ENCODE assay signal across 18 mouse cellular contexts in genomic region chr15:79143316-79143715, GRCm38 (mm10). TPM values are rescaled to one million over a fixed set of nuclear protein-coding genes. Genes with fewer than 3 reads are reported as not detected.
A peak's percentile ranks its signal among the peaks of the same experiment; 100 is the strongest.
DNase-seq lines count a peak whose midpoint lies in the region; ATAC-seq and TF ChIP-seq lines count a peak whose summit lies in the region.
"Had no signal": no experiment of that assay in that cellular context is flagged by ENCODE, and none has a peak within 500 bp of the region (broad histone marks: within the 10 kb centered on the region; RNA-seq: fewer than 3 reads in every experiment).

No protein-coding gene starts in this region.

- TF ChIP-seq CTCF in G1E (IDR thresholded peaks at IDR 0.05; ENCODE audit: low read depth, low read length): no peak

- H3K27me3 ChIP-seq in megakaryocyte, embryonic 14.5 days (replicated peaks): no peaks in the 10 kb centered on the region
- H3K27me3 ChIP-seq in G1E (ENCODE audit: insufficient read depth, low read length): no peaks in the 10 kb centered on the region
- no peaks in the 10 kb centered on the region for H3K27me3 ChIP-seq in embryonic facial prominence, embryonic 15.5 days
- H3K27me3 ChIP-seq: forebrain, embryonic 13.5 days; heart, embryonic 12.5 days; hindbrain, embryonic 15.5 days had no signal

- H3K9ac ChIP-seq in embryonic facial prominence, embryonic 15.5 days: no peak overlapping the region
- H3K9ac ChIP-seq: forebrain, embryonic 13.5 days; forebrain, postnatal 0 days; heart, embryonic 12.5 days; hindbrain, embryonic 15.5 days had no signal

- peak overlapping the region; percentile 31; the same call in 1 of the 2 replicates for H3K27ac ChIP-seq in embryonic facial prominence, embryonic 15.5 days (replicated peaks)
- H3K27ac ChIP-seq: forebrain, embryonic 13.5 days; heart, adult 2 months; hindbrain, embryonic 15.5 days had no signal

- whole genome bisulfite sequencing in embryonic facial prominence, embryonic 15.5 days: 73% methylated on average over 12 of the region's 12 CpGs

- H3K9me3 ChIP-seq in megakaryocyte, embryonic 14.5 days: peaks cover 3% of the 10 kb centered on the region; the same call in 1 of the 2 replicates
- H3K9me3 ChIP-seq in G1E (replicated peaks): no peaks in the 10 kb centered on the region
- H3K9me3 ChIP-seq in embryonic facial prominence, embryonic 15.5 days (replicated peaks): no peaks in the 10 kb centered on the region
- H3K9me3 ChIP-seq: forebrain, embryonic 13.5 days; heart, embryonic 12.5 days; hindbrain, embryonic 15.5 days had no signal

- no peak overlapping the region for H3K4me2 ChIP-seq in embryonic facial prominence, embryonic 15.5 days (replicated peaks)
- H3K4me2 ChIP-seq: heart, embryonic 12.5 days had no signal

- no peak for DNase-seq in G1E (ENCODE audit: low spot score)
- DNase-seq in cerebellum, postnatal 25 days: no peak
- DNase-seq in ovary, adult 18-20 months (ENCODE audit: low spot score): no peak
- DNase-seq: adrenal gland, postnatal 10 days; cerebellum, adult 11-12 months; cerebellum, adult 9-11 months; forebrain, postnatal 0 days; gastrocnemius, postnatal 14 days; heart, adult 2 months; heart, postnatal 36 days had no signal

- H3K4me1 ChIP-seq in megakaryocyte, embryonic 14.5 days: peaks cover 38% of the 10 kb centered on the region
- peaks cover 40% of the 10 kb centered on the region for H3K4me1 ChIP-seq in G1E (ENCODE audit: insufficient read depth, low read depth, low read length)
- H3K4me1 ChIP-seq in embryonic facial prominence, embryonic 15.5 days: peaks cover 29% of the 10 kb centered on the region

- ATAC-seq in megakaryocyte, adult 5-6 weeks (ENCODE audit: poor library complexity, severe bottlenecking): no peak
- no peak for ATAC-seq in G1E (ENCODE audit: extremely low read depth, insufficient number of reproducible peaks, low FRiP score, poor library complexity, severe bottlenecking)
- no peak for ATAC-seq in embryonic facial prominence, embryonic 15.5 days (ENCODE audit: insufficient number of reproducible peaks, low FRiP score, low TSS enrichment, low read depth)
- ATAC-seq in cerebellum, adult (ENCODE audit: insufficient number of reproducible peaks, low FRiP score, low TSS enrichment): no peak
- ATAC-seq: forebrain, embryonic 13.5 days; forebrain, postnatal 0 days; intestine, embryonic 16.5 days had no signal

- peaks cover 46% of the 10 kb centered on the region for H3K36me3 ChIP-seq in megakaryocyte, embryonic 14.5 days (replicated peaks; ENCODE audit: low read length)
- peaks cover 56% of the 10 kb centered on the region for H3K36me3 ChIP-seq in G1E (replicated peaks)
- H3K36me3 ChIP-seq in embryonic facial prominence, embryonic 15.5 days: peaks cover 38% of the 10 kb centered on the region

- H3K4me3 ChIP-seq in megakaryocyte, embryonic 14.5 days (replicated peaks): peak overlapping the region; percentile 6
- H3K4me3 ChIP-seq in G1E (ENCODE audit: low read depth, low read length): peak overlapping the region; percentile 16; the same call in 1 of the 2 replicates
- H3K4me3 ChIP-seq in embryonic facial prominence, embryonic 15.5 days (replicated peaks): no peak overlapping the region; the same call in 1 of the 2 replicates
- H3K4me3 ChIP-seq: forebrain, embryonic 13.5 days; heart, adult 2 months; heart, embryonic 12.5 days; hindbrain, embryonic 15.5 days had no signal

RNA-seq across cellular contexts. Expression of gene 1700088E04Rik, which starts 2.3 kb away (rescaled TPM):
- polyA plus RNA-seq in megakaryocyte, embryonic 14.5 days (2012; ENCODE audit: insufficient read depth, low replicate concordance): 4.1 TPM in 1 of 2 replicates, not detected in the other
- total RNA-seq in megakaryocyte, adult 5-6 weeks (2015): not detected in 2 replicates
- total RNA-seq in megakaryocyte, adult 5-6 weeks (2017): not detected in 2 replicates
- total RNA-seq in G1E (2014; fragmentation: Nextera tagmentation) (1.4 and 2.8 TPM in 2 replicates), G1E (2017) (1.6 and 2.2 TPM in 2 replicates)
- 0.46 and 0.50 TPM in 2 replicates for polyA plus RNA-seq in G1E (2012)
- polyA plus RNA-seq in embryonic facial prominence, embryonic 15.5 days (2015; fragmentation: Nextera tagmentation; extraction: Ambion mirVana): 17.2 and 25.2 TPM in 2 replicates

RNA-seq across cellular contexts. Expression of gene Polr2f, which starts 2.5 kb away (rescaled TPM):
- 56.4 and 173 TPM in 2 replicates for polyA plus RNA-seq in megakaryocyte, embryonic 14.5 days (2012; ENCODE audit: insufficient read depth, low replicate concordance)
- 46.0 and 49.2 TPM in 2 replicates for total RNA-seq in megakaryocyte, adult 5-6 weeks (2015)
- 39.6 and 54.1 TPM in 2 replicates for total RNA-seq in megakaryocyte, adult 5-6 weeks (2017)
- total RNA-seq in G1E (2014; fragmentation: Nextera tagmentation): 143 and 147 TPM in 2 replicates
- 97.0 and 109 TPM in 2 replicates for total RNA-seq in G1E (2017)
- polyA plus RNA-seq in G1E (2012): 210 and 266 TPM in 2 replicates
- 304 and 333 TPM in 2 replicates for polyA plus RNA-seq in embryonic facial prominence, embryonic 15.5 days (2015; fragmentation: Nextera tagmentation; extraction: Ambion mirVana)

RNA-seq across cellular contexts. Expression of gene Sox10, which starts 21.7 kb away (rescaled TPM):
- polyA plus RNA-seq in megakaryocyte, embryonic 14.5 days (2012; ENCODE audit: insufficient read depth, low replicate concordance): not detected in 2 replicates
- total RNA-seq in megakaryocyte, adult 5-6 weeks (2015): not detected in 2 replicates
- not detected in 2 replicates for total RNA-seq in megakaryocyte, adult 5-6 weeks (2017)
- total RNA-seq in G1E (2014; fragmentation: Nextera tagmentation) (not detected in 2 replicates), G1E (2017) (0.11 TPM in 1 of 2 replicates, not detected in the other)
- polyA plus RNA-seq in G1E (2012): not detected in 2 replicates
- polyA plus RNA-seq in embryonic facial prominence, embryonic 15.5 days (2015; fragmentation: Nextera tagmentation; extraction: Ambion mirVana): 11.8 and 12.5 TPM in 2 replicates

RNA-seq across cellular contexts. Expression of gene Micall1, which starts 34.6 kb away (rescaled TPM):
- 2.0 and 8.4 TPM in 2 replicates for polyA plus RNA-seq in megakaryocyte, embryonic 14.5 days (2012; ENCODE audit: insufficient read depth, low replicate concordance)
- 4.4 and 6.1 TPM in 2 replicates for total RNA-seq in megakaryocyte, adult 5-6 weeks (2015)
- 3.6 and 6.3 TPM in 2 replicates for total RNA-seq in megakaryocyte, adult 5-6 weeks (2017)
- 10.4 and 11.5 TPM in 2 replicates for total RNA-seq in G1E (2014; fragmentation: Nextera tagmentation)
- 3.7 and 4.5 TPM in 2 replicates for total RNA-seq in G1E (2017)
- polyA plus RNA-seq in G1E (2012): 19.9 and 20.5 TPM in 2 replicates
- 16.8 and 17.3 TPM in 2 replicates for polyA plus RNA-seq in embryonic facial prominence, embryonic 15.5 days (2015; fragmentation: Nextera tagmentation; extraction: Ambion mirVana)

Comparison
In these comparisons a context has a peak if more than half of its experiments do, and no peak if none do; other contexts are left out.
1. RNA of gene Sox10, which starts 21.7 kb away (polyA plus RNA-seq): 11.8 to 12.5 TPM in embryonic facial prominence, embryonic 15.5 days; not detected in megakaryocyte, embryonic 14.5 days and not detected in G1E; every median in the first group is over 10 times any median in the second.